In the genomic region with DNA sequence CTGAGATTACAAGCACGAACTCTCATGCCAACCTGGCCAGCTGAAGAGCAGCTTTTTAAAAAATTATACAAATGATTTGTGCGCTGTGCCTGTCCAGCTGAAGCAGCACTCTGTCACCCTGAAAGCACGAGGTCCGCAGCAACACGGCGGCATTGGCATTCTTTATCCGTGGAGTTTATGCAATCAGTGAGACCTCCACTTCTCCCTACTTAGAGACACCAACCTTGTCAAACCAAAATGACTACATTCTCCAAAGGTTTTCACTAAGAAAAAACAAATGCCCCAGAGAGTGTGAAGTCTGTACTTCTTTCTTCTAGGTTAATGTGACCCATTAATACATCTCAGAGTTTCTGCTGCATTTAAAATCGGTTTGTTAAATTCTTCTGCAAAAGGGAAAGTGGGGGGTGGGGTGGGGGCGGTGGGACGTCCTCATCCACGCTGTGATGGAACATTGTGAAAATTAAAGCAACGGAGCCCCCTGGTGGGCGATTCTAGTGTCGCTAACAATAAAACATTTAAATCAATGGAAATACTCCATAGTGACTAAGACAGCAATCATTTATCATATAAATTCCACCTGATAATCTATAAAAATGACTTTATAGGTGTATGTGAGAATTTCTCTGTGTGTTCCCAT, we compare ENCODE assay signal across 10 mouse cellular contexts.
A peak's percentile ranks its signal among the peaks of the same experiment; 100 is the strongest.
DNase-seq lines count a peak whose midpoint lies in the region; ATAC-seq and TF ChIP-seq lines count a peak whose summit lies in the region.
"Had no signal": no experiment of that assay in that cellular context is flagged by ENCODE, and none has a peak within 500 bp of the region (broad histone marks: within the 10 kb centered on the region; RNA-seq: fewer than 3 reads in every experiment).

No protein-coding gene starts in this region.

- H3K4me1 ChIP-seq in kidney, adult 2 months (ENCODE audit: control insufficient read depth, insufficient read depth, low read length) = no peaks in the 10 kb centered on the region
- no peaks in the 10 kb centered on the region for H3K4me1 ChIP-seq in neural tube, embryonic 12.5 days

- intact Hi-C loops in left cerebral cortex, postnatal 4 days (cut with DNase I) = no loop called here

- no peaks in the 10 kb centered on the region for H3K9me3 ChIP-seq in neural tube, embryonic 12.5 days

- ATAC-seq in neural tube, embryonic 12.5 days (ENCODE audit: low FRiP score, low read depth) = peak; percentile 49; the same call in 1 of the 2 replicates

- peak overlapping the region; percentile 43 for H3K4me2 ChIP-seq in neural tube, embryonic 12.5 days (replicated peaks)

- TF ChIP-seq POLR2A in kidney, adult 2 months (IDR thresholded peaks at IDR 0.05; ENCODE audit: low read depth, low read length) = no peak

- no peak overlapping the region for H3K4me3 ChIP-seq in kidney, adult 2 months (ENCODE audit: insufficient read depth, low read depth, low read length)
- H3K4me3 ChIP-seq in neural tube, embryonic 12.5 days = no peak overlapping the region

- 20% methylated on average over 14 of the region's 14 CpGs for WGBS in kidney, adult 2 months
- 23% methylated on average over 14 of the region's 14 CpGs for WGBS in neural tube, embryonic 12.5 days

- no peaks in the 10 kb centered on the region for H3K27me3 ChIP-seq in kidney, adult 2 months (replicated peaks; ENCODE audit: control insufficient read depth, insufficient read depth, low read length)
- H3K27me3 ChIP-seq in neural tube, embryonic 12.5 days (replicated peaks) = no peaks in the 10 kb centered on the region

- TF ChIP-seq CTCF in kidney, adult 2 months (conservative IDR thresholded peaks at IDR 0.05; ENCODE audit: insufficient read depth, insufficient read length, low read depth, low read length) = peak; percentile 24; the same call in 1 of the 2 replicates

- DNase-seq in gastrocnemius, postnatal 4 days (ENCODE audit: low spot score in 2 of 2) = peak; percentile 33 to 55
- no peak for DNase-seq in gastrocnemius, adult 8-10 months (ENCODE audit: low spot score in 2 of 2)
- DNase-seq in brain, embryonic 18.5 days (ENCODE audit: low read depth, low spot score) = peak; percentile 64
- peak; percentile 57 for DNase-seq in forelimb bud, embryonic 11.5 days (ENCODE audit: low read depth, low spot score)
- peak; percentile 12 for DNase-seq in kidney, adult 2 months
- DNase-seq in left cerebral cortex, postnatal 4 days = peak; percentile 81
- no peak for DNase-seq in thymus, postnatal 14 days

- no peak overlapping the region for H3K9ac ChIP-seq in neural tube, embryonic 12.5 days

- H3K36me3 ChIP-seq in kidney, adult 2 months (ENCODE audit: control insufficient read depth, insufficient read depth, low read length) = no peaks in the 10 kb centered on the region
- no peaks in the 10 kb centered on the region for H3K36me3 ChIP-seq in neural tube, embryonic 12.5 days
- H3K36me3 ChIP-seq: G1E had no signal

- no peak overlapping the region for H3K27ac ChIP-seq in kidney, adult 2 months (ENCODE audit: insufficient read depth, low read depth, low read length)
- H3K27ac ChIP-seq in neural tube, embryonic 12.5 days = no peak overlapping the region
- H3K27ac ChIP-seq: macrophage had no signal

Comparison
In these comparisons a context has a peak if more than half of its experiments do, and no peak if none do; other contexts are left out.
1. DNase-seq: peak in gastrocnemius, postnatal 4 days (2 of 2), brain, embryonic 18.5 days (single experiment), forelimb bud, embryonic 11.5 days (single experiment), kidney, adult 2 months (single experiment) and left cerebral cortex, postnatal 4 days (single experiment); none in gastrocnemius, adult 8-10 months (0 of 2) and thymus, postnatal 14 days (single experiment).